Mouse (Mus musculus): ENCODE data around the gene Eid2. TPM values are rescaled to one million over a fixed set of nuclear protein-coding genes. Genes with fewer than 3 reads are reported as not detected.

The Eid2 gene
- polyA plus RNA-seq, 1 experiment from 2014 or later: 2.4 TPM

- Histone ChIP-seq H3K27ac (ENCODE audit: low read depth, low read length) (no peak overlapping the region), H3K4me3 (ENCODE audit: low read length) (no peak overlapping the region), H3K36me3 (ENCODE audit: control insufficient read depth, insufficient read depth, low read length) (no peaks in the 10 kb centered on the region), H3K4me1 (ENCODE audit: control insufficient read depth, insufficient read depth, low read length) (no peaks in the 10 kb centered on the region), H3K9ac (ENCODE audit: low read depth, low read length) (no peak overlapping the region), H3K4me2 (replicated peaks; ENCODE audit: low read depth, low read length) (no peak overlapping the region), H3K27me3 (ENCODE audit: control insufficient read depth, insufficient read depth, low read length) (no peaks in the 10 kb centered on the region), H3K9me3 (ENCODE audit: control insufficient read depth, low read length) (no peaks in the 10 kb centered on the region)
- 29% methylated on average over 5 of the region's 5 CpGs for WGBS
- ATAC-seq (ENCODE audit: low FRiP score, low TSS enrichment): no peak
These were observed 4.8 kb upstream of the Eid2 start for GRCm38 (mm10) chr7:28262861-28263260.

DNA sequence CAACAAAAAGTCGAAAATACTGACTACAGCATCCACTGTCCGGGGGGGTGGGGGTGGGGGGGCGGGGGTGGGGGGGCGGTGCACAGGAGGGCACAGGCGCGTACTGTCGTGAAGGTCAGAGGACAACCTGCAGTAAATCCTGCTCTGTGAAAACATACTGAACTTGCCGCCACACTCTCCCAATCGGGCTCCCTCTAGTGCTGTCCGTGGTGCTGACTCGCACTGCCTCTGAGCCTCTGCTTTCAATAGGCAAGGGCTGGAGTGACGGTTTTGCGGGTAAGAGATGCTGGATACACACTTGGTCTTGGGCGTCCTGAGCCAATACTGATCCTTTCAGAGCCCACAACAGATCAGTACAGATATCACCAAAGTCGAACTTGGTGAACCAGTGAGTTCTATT lies 3.9 kb upstream of the Eid2 start:
- Histone ChIP-seq H3K36me3 (ENCODE audit: control insufficient read depth, insufficient read depth, low read length) (no peaks in the 10 kb centered on the region), H3K9ac (ENCODE audit: low read depth, low read length) (no peak overlapping the region), H3K4me3 (ENCODE audit: low read length) (no peak overlapping the region), H3K27me3 (ENCODE audit: control insufficient read depth, insufficient read depth, low read length) (no peaks in the 10 kb centered on the region), H3K4me2 (replicated peaks; ENCODE audit: low read depth, low read length) (no peak overlapping the region), H3K9me3 (ENCODE audit: control insufficient read depth, low read length) (no peaks in the 10 kb centered on the region), H3K27ac (ENCODE audit: low read depth, low read length) (no peak overlapping the region), H3K4me1 (ENCODE audit: control insufficient read depth, insufficient read depth, low read length) (peaks cover 4% of the 10 kb centered on the region; the same call in 1 of the 2 replicates)
- no peak for ATAC-seq (ENCODE audit: low FRiP score, low TSS enrichment)
- 3% methylated on average over 15 of the region's 15 CpGs for WGBS

GRCm38 (mm10) chr7:28265391-28265790 lies 2.3 kb upstream of the Eid2 start:
- H3K9ac ChIP-seq (ENCODE audit: low read depth, low read length): no peak overlapping the region
- H3K4me3 ChIP-seq (ENCODE audit: low read length): no peak overlapping the region
- no peaks in the 10 kb centered on the region; the same call in 1 of the 2 replicates for H3K36me3 ChIP-seq (ENCODE audit: control insufficient read depth, insufficient read depth, low read length)
- no peaks in the 10 kb centered on the region for H3K9me3 ChIP-seq (ENCODE audit: control insufficient read depth, low read length)
- H3K4me2 ChIP-seq (replicated peaks; ENCODE audit: low read depth, low read length): no peak overlapping the region
- peaks cover 4% of the 10 kb centered on the region; the same call in 1 of the 2 replicates for H3K4me1 ChIP-seq (ENCODE audit: control insufficient read depth, insufficient read depth, low read length)
- H3K27me3 ChIP-seq (ENCODE audit: control insufficient read depth, insufficient read depth, low read length): no peaks in the 10 kb centered on the region
- no peak for ATAC-seq (ENCODE audit: low FRiP score, low TSS enrichment)
- 90% methylated on average over 13 of the region's 13 CpGs for WGBS
- no peak overlapping the region for H3K27ac ChIP-seq (ENCODE audit: low read depth, low read length)

GRCm38 (mm10) chr7:28268042-28268531 lies 406 bp downstream of the Eid2 start:
- H3K4me2 ChIP-seq (replicated peaks; ENCODE audit: low read depth, low read length): peak overlapping the region; percentile 82
- WGBS: under 1% methylated on average over 45 of the region's 62 CpGs
- peak overlapping the region; percentile 65; the same call in 1 of the 2 replicates for H3K27ac ChIP-seq (ENCODE audit: low read depth, low read length)
- H3K27me3 ChIP-seq (ENCODE audit: control insufficient read depth, insufficient read depth, low read length): no peaks in the 10 kb centered on the region
- H3K36me3 ChIP-seq (ENCODE audit: control insufficient read depth, insufficient read depth, low read length): peaks cover 2% of the 10 kb centered on the region; the same call in 1 of the 2 replicates
- peak overlapping the region; percentile 97 for H3K9ac ChIP-seq (ENCODE audit: low read depth, low read length)
- H3K4me1 ChIP-seq (ENCODE audit: control insufficient read depth, insufficient read depth, low read length): peaks cover 4% of the 10 kb centered on the region; the same call in 1 of the 2 replicates
- peak overlapping the region; percentile 85 for H3K4me3 ChIP-seq (ENCODE audit: low read length)
- ATAC-seq (ENCODE audit: low FRiP score, low TSS enrichment): peak; percentile 77
- no peaks in the 10 kb centered on the region for H3K9me3 ChIP-seq (ENCODE audit: control insufficient read depth, low read length)

DNA sequence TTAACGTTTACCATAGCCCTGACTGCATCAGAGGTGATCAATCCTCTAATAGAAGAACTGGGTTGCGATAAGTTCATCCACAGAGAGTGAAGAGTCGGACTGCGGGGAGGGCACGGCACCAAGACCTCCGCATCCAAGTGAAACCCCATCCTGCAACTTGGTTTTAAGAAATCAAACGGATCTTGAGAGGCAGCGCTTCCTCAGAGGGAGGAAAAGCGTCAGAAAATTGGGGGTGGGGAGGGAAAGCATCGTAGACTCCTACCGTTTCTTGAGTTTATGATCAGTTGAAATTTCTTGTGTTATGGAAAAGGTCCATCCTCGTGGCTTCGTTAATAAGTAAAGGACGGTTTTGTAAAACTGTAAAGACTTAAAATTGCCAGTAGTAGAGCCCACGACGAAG lies 895 bp downstream of the Eid2 start:
- Histone ChIP-seq H3K9ac (ENCODE audit: low read depth, low read length) (peak overlapping the region; percentile 97), H3K36me3 (ENCODE audit: control insufficient read depth, insufficient read depth, low read length) (peaks cover 3% of the 10 kb centered on the region; the same call in 1 of the 2 replicates), H3K27me3 (ENCODE audit: control insufficient read depth, insufficient read depth, low read length) (no peaks in the 10 kb centered on the region), H3K4me3 (ENCODE audit: low read length) (peak overlapping the region; percentile 85), H3K4me2 (replicated peaks; ENCODE audit: low read depth, low read length) (peak overlapping the region; percentile 82), H3K4me1 (ENCODE audit: control insufficient read depth, insufficient read depth, low read length) (peaks cover 4% of the 10 kb centered on the region; the same call in 1 of the 2 replicates), H3K9me3 (ENCODE audit: control insufficient read depth, low read length) (no peaks in the 10 kb centered on the region), H3K27ac (ENCODE audit: low read depth, low read length) (peak overlapping the region; percentile 65; the same call in 1 of the 2 replicates)
- no peak for ATAC-seq (ENCODE audit: low FRiP score, low TSS enrichment)
- WGBS: 21% methylated on average over 16 of the region's 16 CpGs

GRCm38 (mm10) chr7:28269355-28269754 lies 1.7 kb downstream of the Eid2 start:
- Histone ChIP-seq H3K36me3 (ENCODE audit: control insufficient read depth, insufficient read depth, low read length) (peaks cover 3% of the 10 kb centered on the region; the same call in 1 of the 2 replicates), H3K27ac (ENCODE audit: low read depth, low read length) (no peak overlapping the region), H3K9ac (ENCODE audit: low read depth, low read length) (no peak overlapping the region), H3K4me2 (replicated peaks; ENCODE audit: low read depth, low read length) (peak overlapping the region; percentile 82; the same call in 1 of the 2 replicates), H3K27me3 (ENCODE audit: control insufficient read depth, insufficient read depth, low read length) (no peaks in the 10 kb centered on the region), H3K4me3 (ENCODE audit: low read length) (no peak overlapping the region; the same call in 1 of the 2 replicates), H3K9me3 (ENCODE audit: control insufficient read depth, low read length) (no peaks in the 10 kb centered on the region), H3K4me1 (ENCODE audit: control insufficient read depth, insufficient read depth, low read length) (peaks cover 4% of the 10 kb centered on the region; the same call in 1 of the 2 replicates)
- 93% methylated on average over 12 of the region's 12 CpGs for WGBS
- no peak for ATAC-seq (ENCODE audit: low FRiP score, low TSS enrichment)

DNA sequence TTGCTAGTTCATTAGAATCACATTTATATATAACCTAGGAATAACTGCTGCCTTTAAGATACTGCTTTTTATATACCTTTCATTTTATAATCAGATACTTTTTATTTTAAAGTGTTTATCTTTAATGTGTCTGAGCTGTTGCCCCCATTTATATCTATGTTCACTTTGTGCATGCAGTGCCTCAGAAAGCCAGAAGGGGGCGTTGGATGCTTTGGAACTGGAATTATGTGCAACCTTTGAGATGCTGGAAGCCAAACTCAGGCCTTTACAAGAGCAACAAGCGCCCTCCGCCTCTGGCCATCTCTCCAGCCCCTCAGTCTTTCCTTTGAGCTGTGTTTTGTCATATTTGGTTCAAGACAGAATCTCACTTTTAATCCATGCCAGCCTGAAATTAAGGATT lies 4.1 kb downstream of the Eid2 start:
- ATAC-seq (ENCODE audit: low FRiP score, low TSS enrichment): no peak
- H3K27me3 ChIP-seq (ENCODE audit: control insufficient read depth, insufficient read depth, low read length): no peaks in the 10 kb centered on the region
- WGBS: 70% methylated on average over 3 of the region's 3 CpGs
- H3K4me3 ChIP-seq (ENCODE audit: low read length): no peak overlapping the region
- no peak overlapping the region for H3K27ac ChIP-seq (ENCODE audit: low read depth, low read length)
- H3K9me3 ChIP-seq (ENCODE audit: control insufficient read depth, low read length): no peaks in the 10 kb centered on the region
- peaks cover 4% of the 10 kb centered on the region; the same call in 1 of the 2 replicates for H3K4me1 ChIP-seq (ENCODE audit: control insufficient read depth, insufficient read depth, low read length)
- peaks cover 3% of the 10 kb centered on the region; the same call in 1 of the 2 replicates for H3K36me3 ChIP-seq (ENCODE audit: control insufficient read depth, insufficient read depth, low read length)
- no peak overlapping the region for H3K9ac ChIP-seq (ENCODE audit: low read depth, low read length)
- H3K4me2 ChIP-seq (replicated peaks; ENCODE audit: low read depth, low read length): no peak overlapping the region

DNA sequence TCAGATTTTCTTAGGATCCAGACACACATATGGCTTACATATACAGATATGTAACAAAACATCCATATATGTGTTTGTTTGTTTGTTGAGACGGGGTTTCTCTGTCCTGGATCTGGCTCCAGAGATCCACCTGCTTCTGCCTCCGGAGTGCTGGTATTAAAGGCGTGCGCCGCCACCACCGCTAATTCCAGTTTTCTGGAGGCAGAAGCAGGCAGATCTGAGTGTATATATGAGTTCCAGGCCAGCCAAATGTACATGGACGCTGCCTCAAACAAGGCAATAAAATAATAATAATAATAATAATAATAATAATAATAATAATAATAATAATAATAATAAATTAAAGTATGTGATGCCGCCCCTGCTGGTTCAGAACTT lies 9.5 kb downstream of the Eid2 start:
- Histone ChIP-seq H3K27ac (ENCODE audit: low read depth, low read length) (no peak overlapping the region), H3K36me3 (ENCODE audit: control insufficient read depth, insufficient read depth, low read length) (peaks cover 3% of the 10 kb centered on the region; the same call in 1 of the 2 replicates), H3K4me3 (ENCODE audit: low read length) (no peak overlapping the region; the same call in 1 of the 2 replicates), H3K9ac (ENCODE audit: low read depth, low read length) (no peak overlapping the region), H3K27me3 (ENCODE audit: control insufficient read depth, insufficient read depth, low read length) (no peaks in the 10 kb centered on the region), H3K9me3 (ENCODE audit: control insufficient read depth, low read length) (no peaks in the 10 kb centered on the region), H3K4me1 (ENCODE audit: control insufficient read depth, insufficient read depth, low read length) (0 out of 2 replicates have a peak, but pooled peaks cover 7% of the 10 kb centered on the region), H3K4me2 (replicated peaks; ENCODE audit: low read depth, low read length) (no peak overlapping the region)
- peak; percentile 14; the same call in 1 of the 2 replicates for ATAC-seq (ENCODE audit: low FRiP score, low TSS enrichment)
- 62% methylated on average over 8 of the region's 8 CpGs for WGBS

- Histone ChIP-seq H3K9ac (ENCODE audit: low read depth, low read length) (peak within 1 kb of the TSS; percentile 88), H3K4me2 (replicated peaks; ENCODE audit: low read depth, low read length) (peak within 1 kb of the TSS; percentile 82), H3K27me3 (ENCODE audit: control insufficient read depth, insufficient read depth, low read length) (no peaks in the 10 kb centered on the region), H3K4me1 (ENCODE audit: control insufficient read depth, insufficient read depth, low read length) (0 out of 2 replicates have a peak, but pooled peaks cover 7% of the 10 kb centered on the region), H3K4me3 (ENCODE audit: low read length) (peak within 1 kb of the TSS; percentile 69), H3K9me3 (ENCODE audit: control insufficient read depth, low read length) (no peaks in the 10 kb centered on the region), H3K36me3 (ENCODE audit: control insufficient read depth, insufficient read depth, low read length) (peaks cover 3% of the 10 kb centered on the region; the same call in 1 of the 2 replicates), H3K27ac (ENCODE audit: low read depth, low read length) (peak within 1 kb of the TSS; percentile 47; the same call in 1 of the 2 replicates)
- peak; percentile 82 for ATAC-seq (ENCODE audit: low FRiP score, low TSS enrichment)
- 2% methylated on average over 68 of the region's 68 CpGs for WGBS
These were observed 10.1 kb downstream of the Eid2 start, which contains the start of gene Eid2b for GRCm38 (mm10) chr7:28277615-28278278. Eid2b (plus strand) TSS chr7:28277739.
